Mouse (Mus musculus): Measurements from ENCODE around the gene Dgkq. TPM values are rescaled to one million over a fixed set of nuclear protein-coding genes. Genes with fewer than 3 reads are reported as not detected.
A peak's percentile ranks its signal among the peaks of the same experiment; 100 is the strongest.
"Not testable (repeated sequence)": the region's sequence is repeated elsewhere in the genome, so short reads cannot be mapped to it uniquely, and the experiment has no call there.

Dgkq gene
- polyA plus RNA-seq, 1 experiment from 2014 or later: 11.3 TPM

DNA sequence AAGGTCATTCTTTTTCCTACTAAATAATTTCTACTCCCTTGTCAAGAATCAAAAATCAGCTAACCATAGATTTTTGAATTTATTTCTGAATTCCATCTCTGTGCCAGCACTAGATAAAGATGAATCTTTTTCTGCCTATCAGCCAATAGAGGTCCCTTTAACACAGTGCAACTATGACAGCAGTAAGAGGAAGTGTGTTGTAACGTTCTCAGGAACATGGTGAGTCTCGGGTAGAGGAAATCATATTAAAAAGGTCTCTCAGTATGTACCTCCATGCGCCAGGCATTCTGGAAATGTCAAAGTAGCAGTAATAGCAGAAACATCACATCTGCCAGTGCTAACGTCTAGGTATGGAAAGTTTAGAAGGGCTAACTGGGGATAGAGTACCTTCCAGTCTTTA, 33.3 kb downstream of the Dgkq start:
- no peak overlapping the region for H3K4me3 ChIP-seq (ENCODE audit: low read length)
- no peak overlapping the region for H3K9ac ChIP-seq (ENCODE audit: low read depth, low read length)
- no peak for ATAC-seq
- WGBS: 63% methylated on average over 4 of the region's 4 CpGs
- no peak overlapping the region for H3K27ac ChIP-seq (ENCODE audit: low read length)
- H3K36me3 ChIP-seq (ENCODE audit: control insufficient read depth, insufficient read depth, low read length): 0 out of 2 replicates have a peak, but pooled peaks cover 2% of the 10 kb centered on the region
- H3K27me3 ChIP-seq (replicated peaks; ENCODE audit: control insufficient read depth, insufficient read depth, low read length): no peaks in the 10 kb centered on the region
- H3K4me1 ChIP-seq (ENCODE audit: control insufficient read depth, insufficient read depth, low read length): no peaks in the 10 kb centered on the region
- no peaks in the 10 kb centered on the region for H3K9me3 ChIP-seq (ENCODE audit: control insufficient read depth, low read length)
- H3K4me2 ChIP-seq (ENCODE audit: low read depth, low read length): no peak overlapping the region

DNA sequence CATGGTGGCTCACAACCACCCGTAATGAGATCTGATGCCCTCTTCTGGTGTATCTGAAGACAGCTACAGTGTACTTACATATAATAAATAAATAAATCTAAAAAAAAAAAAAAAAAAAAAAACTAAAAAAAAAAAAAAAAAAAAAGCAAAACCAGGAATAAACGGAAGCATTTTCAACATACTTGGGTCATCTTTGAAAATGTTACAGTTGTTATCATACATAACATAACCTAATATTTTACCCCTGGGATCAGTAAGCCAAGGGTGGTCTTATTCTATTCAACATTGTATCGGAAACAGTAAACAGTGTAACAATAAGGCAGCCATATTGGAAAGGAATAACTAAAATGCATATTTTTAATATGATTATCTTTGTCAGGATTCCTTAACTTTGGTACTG, 35.4 kb downstream of the Dgkq start:
- not testable (repeated sequence) for ATAC-seq; H3K4me3 ChIP-seq (ENCODE audit: low read length); H3K9ac ChIP-seq (ENCODE audit: low read depth, low read length); H3K9me3 ChIP-seq (ENCODE audit: control insufficient read depth, low read length); H3K4me1 ChIP-seq (ENCODE audit: control insufficient read depth, insufficient read depth, low read length); H3K27me3 ChIP-seq (replicated peaks; ENCODE audit: control insufficient read depth, insufficient read depth, low read length); H3K36me3 ChIP-seq (ENCODE audit: control insufficient read depth, insufficient read depth, low read length); H3K4me2 ChIP-seq (ENCODE audit: low read depth, low read length); H3K27ac ChIP-seq (ENCODE audit: low read length)
- 90% methylated on average over 2 of the region's 3 CpGs for WGBS

DNA sequence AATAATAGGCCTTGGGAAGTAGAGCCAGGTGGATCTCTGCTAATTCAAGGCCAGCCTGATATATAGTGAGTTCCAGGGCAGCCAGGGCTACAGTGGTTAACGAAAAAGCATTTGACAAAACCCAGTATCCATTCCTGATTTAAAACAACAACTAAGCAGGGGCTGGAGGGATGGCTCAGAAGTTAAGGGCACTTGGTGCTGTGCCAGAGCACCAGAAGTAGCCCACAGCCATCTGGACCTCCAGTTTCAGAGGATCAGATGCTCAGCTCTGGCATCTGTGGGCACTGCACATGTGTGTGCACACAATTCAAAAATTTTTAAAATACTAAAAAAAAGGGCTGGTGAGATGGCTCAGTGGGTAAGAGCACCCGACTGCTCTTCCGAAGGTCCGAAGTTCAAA, 35.8 kb downstream of the Dgkq start:
- Histone ChIP-seq H3K4me1 (ENCODE audit: control insufficient read depth, insufficient read depth, low read length) (peaks cover 2% of the 10 kb centered on the region; the same call in 1 of the 2 replicates), H3K4me3 (ENCODE audit: low read length) (no peak overlapping the region), H3K36me3 (ENCODE audit: control insufficient read depth, insufficient read depth, low read length) (no peaks in the 10 kb centered on the region), H3K4me2 (ENCODE audit: low read depth, low read length) (no peak overlapping the region), H3K9me3 (ENCODE audit: control insufficient read depth, low read length) (no peaks in the 10 kb centered on the region), H3K27ac (ENCODE audit: low read length) (no peak overlapping the region), H3K27me3 (replicated peaks; ENCODE audit: control insufficient read depth, insufficient read depth, low read length) (no peaks in the 10 kb centered on the region), H3K9ac (ENCODE audit: low read depth, low read length) (no peak overlapping the region)
- no peak for ATAC-seq
- 85% methylated on average over 4 of the region's 4 CpGs for WGBS

DNA sequence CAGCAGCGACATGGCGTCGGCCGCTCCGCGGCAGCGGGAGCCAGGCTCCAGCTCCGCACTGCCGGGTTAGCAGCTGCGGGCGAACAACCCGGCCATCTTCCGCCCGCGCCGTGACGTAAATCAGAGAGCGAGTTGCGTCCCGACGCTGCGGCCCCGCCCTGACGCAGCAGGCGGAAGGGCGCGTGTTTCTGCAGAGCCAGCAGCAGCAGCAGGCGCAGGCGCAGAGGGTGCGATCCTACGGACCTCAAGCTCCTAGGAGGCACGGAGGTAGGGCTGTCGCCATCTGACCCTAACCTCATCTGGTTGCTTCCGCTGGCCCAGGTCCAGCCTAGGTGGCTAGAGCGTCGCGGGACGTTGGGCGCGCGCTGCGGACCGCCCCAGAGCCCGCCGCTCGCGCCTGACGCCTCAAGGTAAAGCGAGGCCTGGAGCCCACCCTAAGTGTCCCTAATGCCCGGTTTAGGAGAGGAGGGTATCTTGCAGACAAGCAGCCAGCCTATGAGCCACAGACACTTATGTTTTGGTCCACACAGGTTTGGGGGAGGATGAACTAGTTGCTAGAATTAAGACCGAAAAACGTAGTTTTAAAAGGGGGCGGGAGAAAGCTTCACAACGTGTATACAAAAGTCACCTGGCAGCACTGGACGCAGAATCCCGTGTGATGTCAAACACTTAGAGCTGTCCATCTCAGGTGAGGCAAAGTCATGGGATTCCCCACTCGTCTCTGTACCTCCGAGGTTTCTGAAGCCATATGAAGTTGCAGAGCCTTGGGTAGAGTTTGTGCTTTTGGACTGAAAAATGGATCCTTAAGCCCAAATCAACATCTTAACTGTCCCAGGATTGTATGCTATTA, 39.6 kb downstream of the Dgkq start, which contains the start of the genes Gak and Tmem175:
Gak (minus strand) TSS at position 122 of the 850 bp plus-strand sequence.
Tmem175 (plus strand) TSS at position 137 of the 850 bp plus-strand sequence.
- no peaks in the 10 kb centered on the region for H3K27me3 ChIP-seq (replicated peaks; ENCODE audit: control insufficient read depth, insufficient read depth, low read length)
- peak within 1 kb of the TSS; percentile 99 for H3K9ac ChIP-seq (ENCODE audit: low read depth, low read length)
- peak within 1 kb of the TSS; percentile 92 for H3K27ac ChIP-seq (ENCODE audit: low read length)
- H3K9me3 ChIP-seq (ENCODE audit: control insufficient read depth, low read length): no peaks in the 10 kb centered on the region
- peak within 1 kb of the TSS; percentile 70 for H3K4me2 ChIP-seq (ENCODE audit: low read depth, low read length)
- WGBS: under 1% methylated on average over 58 of the region's 58 CpGs
- no peaks in the 10 kb centered on the region for H3K36me3 ChIP-seq (ENCODE audit: control insufficient read depth, insufficient read depth, low read length)
- H3K4me1 ChIP-seq (ENCODE audit: control insufficient read depth, insufficient read depth, low read length): peaks cover 18% of the 10 kb centered on the region
- H3K4me3 ChIP-seq (ENCODE audit: low read length): peak within 1 kb of the TSS; percentile 97
- peak; percentile 96 for ATAC-seq

DNA sequence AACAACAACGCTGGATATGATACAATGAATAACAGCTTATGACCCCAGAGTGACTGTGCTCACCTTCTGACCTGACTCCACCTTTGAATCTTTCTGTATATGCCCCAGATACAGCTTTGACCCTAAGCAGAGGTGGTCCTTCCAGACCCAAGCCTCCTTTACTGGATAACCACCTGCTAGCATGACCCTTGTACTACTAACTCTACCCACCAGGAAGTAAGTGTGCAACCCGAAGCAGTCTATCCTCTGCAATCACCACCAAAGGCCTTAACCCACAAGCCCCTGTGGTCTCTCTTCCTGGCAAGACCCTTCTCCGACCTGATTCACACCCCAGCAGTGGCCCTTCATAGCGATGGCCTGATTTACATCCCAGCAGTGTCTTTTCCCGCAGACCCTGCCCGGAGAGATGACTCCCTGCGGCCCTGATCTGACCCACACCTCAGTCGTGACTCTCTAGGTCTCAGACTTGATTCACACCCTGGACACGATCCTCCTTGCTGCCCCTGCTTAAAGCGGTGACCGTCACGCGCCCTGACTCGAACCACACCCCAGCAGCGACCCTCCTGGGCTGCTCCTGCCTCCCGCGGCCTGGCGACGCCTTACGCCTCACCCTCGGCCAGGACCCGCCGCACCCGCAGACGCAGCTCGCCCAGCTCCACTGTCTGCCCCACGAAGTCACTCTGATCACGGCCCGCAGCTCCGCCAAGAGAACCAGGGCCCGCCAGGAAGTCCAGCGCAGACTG, 40.4 kb downstream of the Dgkq start:
- WGBS: 2% methylated on average over 32 of the region's 32 CpGs
- H3K9ac ChIP-seq (ENCODE audit: low read depth, low read length): peak overlapping the region; percentile 99
- peak overlapping the region; percentile 57 for H3K4me2 ChIP-seq (ENCODE audit: low read depth, low read length)
- peak; percentile 87 for ATAC-seq
- no peaks in the 10 kb centered on the region for H3K9me3 ChIP-seq (ENCODE audit: control insufficient read depth, low read length)
- no peaks in the 10 kb centered on the region for H3K36me3 ChIP-seq (ENCODE audit: control insufficient read depth, insufficient read depth, low read length)
- H3K4me3 ChIP-seq (ENCODE audit: low read length): peak overlapping the region; percentile 97
- H3K27ac ChIP-seq (ENCODE audit: low read length): peak overlapping the region; percentile 92
- H3K27me3 ChIP-seq (replicated peaks; ENCODE audit: control insufficient read depth, insufficient read depth, low read length): no peaks in the 10 kb centered on the region
- peaks cover 18% of the 10 kb centered on the region for H3K4me1 ChIP-seq (ENCODE audit: control insufficient read depth, insufficient read depth, low read length)

DNA sequence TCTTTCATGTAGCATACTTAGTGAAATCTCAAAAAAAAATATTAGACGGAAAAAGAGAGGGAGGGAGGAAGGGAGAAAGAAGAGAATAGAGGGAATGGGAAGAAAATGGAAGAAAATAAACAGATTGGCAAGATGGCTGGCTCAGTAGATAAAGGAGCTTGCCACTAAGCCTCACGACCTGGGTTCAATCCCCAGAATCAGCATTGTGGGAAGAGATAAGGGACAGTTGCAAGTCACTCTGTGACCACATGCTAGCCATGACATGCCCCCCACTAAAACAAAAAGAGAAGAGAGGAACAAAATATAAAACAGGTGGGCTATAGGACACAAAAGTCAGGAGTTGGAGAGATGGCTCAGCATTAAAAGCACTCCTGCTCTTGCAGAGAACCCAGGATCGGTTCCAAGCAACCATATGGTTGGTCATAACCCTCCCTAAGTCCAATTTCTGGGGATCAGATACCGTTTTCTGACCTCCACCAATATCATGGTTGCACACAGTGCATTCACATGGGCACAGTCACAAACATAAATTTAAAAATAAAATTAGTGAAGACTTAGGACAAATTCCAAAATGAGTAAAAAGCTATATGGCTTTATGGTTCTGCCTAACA, 43.3 kb downstream of the Dgkq start:
- Histone ChIP-seq H3K27me3 (replicated peaks; ENCODE audit: control insufficient read depth, insufficient read depth, low read length) (no peaks in the 10 kb centered on the region), H3K36me3 (ENCODE audit: control insufficient read depth, insufficient read depth, low read length) (0 out of 2 replicates have a peak, but pooled peaks cover 6% of the 10 kb centered on the region), H3K9me3 (ENCODE audit: control insufficient read depth, low read length) (no peaks in the 10 kb centered on the region), H3K27ac (ENCODE audit: low read length) (no peak overlapping the region), H3K9ac (ENCODE audit: low read depth, low read length) (no peak overlapping the region), H3K4me2 (ENCODE audit: low read depth, low read length) (no peak overlapping the region), H3K4me1 (ENCODE audit: control insufficient read depth, insufficient read depth, low read length) (peaks cover 18% of the 10 kb centered on the region), H3K4me3 (ENCODE audit: low read length) (no peak overlapping the region)
- no peak for ATAC-seq
- WGBS: 81% methylated on average over 4 of the region's 4 CpGs

DNA sequence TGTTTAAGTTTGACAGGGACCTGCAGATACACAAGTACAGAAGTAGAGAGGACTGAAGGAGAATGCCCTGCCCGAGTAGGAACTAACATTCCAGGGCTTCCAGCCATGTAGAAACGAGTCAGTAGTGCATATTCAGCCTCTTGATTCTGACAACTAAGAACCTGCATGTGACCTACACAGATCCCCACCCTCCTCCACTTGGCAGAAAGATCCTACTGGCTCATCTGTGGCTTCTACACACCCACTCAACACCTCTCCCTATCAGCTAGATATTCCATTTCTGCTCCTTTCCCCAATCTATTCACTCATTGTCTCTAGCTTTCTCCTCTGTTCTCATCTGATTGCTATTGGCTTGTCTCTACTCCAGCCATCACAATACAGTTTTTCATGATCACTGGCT, 47.6 kb downstream of the Dgkq start:
- no peaks in the 10 kb centered on the region for H3K27me3 ChIP-seq (replicated peaks; ENCODE audit: control insufficient read depth, insufficient read depth, low read length)
- H3K9me3 ChIP-seq (ENCODE audit: control insufficient read depth, low read length): no peaks in the 10 kb centered on the region
- ATAC-seq: no peak
- 72% methylated on average over 2 of the region's 2 CpGs for WGBS
- no peak overlapping the region for H3K27ac ChIP-seq (ENCODE audit: low read length)
- no peak overlapping the region for H3K4me3 ChIP-seq (ENCODE audit: low read length)
- H3K9ac ChIP-seq (ENCODE audit: low read depth, low read length): no peak overlapping the region
- 0 out of 2 replicates have a peak, but pooled peaks cover 10% of the 10 kb centered on the region for H3K36me3 ChIP-seq (ENCODE audit: control insufficient read depth, insufficient read depth, low read length)
- H3K4me2 ChIP-seq (ENCODE audit: low read depth, low read length): no peak overlapping the region
- H3K4me1 ChIP-seq (ENCODE audit: control insufficient read depth, insufficient read depth, low read length): no peaks in the 10 kb centered on the region; the same call in 1 of the 2 replicates

DNA sequence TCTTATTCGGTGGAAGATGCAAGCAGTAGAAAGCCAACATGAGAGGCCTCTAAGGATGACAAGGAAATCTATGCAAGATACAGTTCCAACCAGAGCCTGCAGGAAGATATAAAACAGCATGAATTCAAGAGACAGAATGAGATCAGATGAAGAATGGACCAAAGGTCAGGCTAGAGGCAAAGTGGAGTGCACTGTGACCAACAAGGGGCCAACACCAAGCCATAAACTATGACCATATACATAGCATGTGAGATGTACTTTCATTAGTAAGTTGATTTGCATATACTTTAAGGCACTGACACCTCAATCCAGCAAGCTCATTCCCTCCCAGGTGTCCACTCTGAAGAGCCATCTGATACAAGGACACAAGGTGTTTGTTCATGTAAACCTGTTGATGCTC, 59.0 kb downstream of the Dgkq start:
- H3K27ac ChIP-seq (ENCODE audit: low read length): peak overlapping the region; percentile 2; the same call in 1 of the 2 replicates
- no peak overlapping the region for H3K4me3 ChIP-seq (ENCODE audit: low read length)
- peak; percentile 56; the same call in 1 of the 2 replicates for ATAC-seq
- H3K9me3 ChIP-seq (ENCODE audit: control insufficient read depth, low read length): no peaks in the 10 kb centered on the region
- no peaks in the 10 kb centered on the region for H3K27me3 ChIP-seq (replicated peaks; ENCODE audit: control insufficient read depth, insufficient read depth, low read length)
- H3K9ac ChIP-seq (ENCODE audit: low read depth, low read length): no peak overlapping the region
- H3K36me3 ChIP-seq (ENCODE audit: control insufficient read depth, insufficient read depth, low read length): peaks cover 32% of the 10 kb centered on the region
- no peak overlapping the region for H3K4me2 ChIP-seq (ENCODE audit: low read depth, low read length)
- WGBS: 86% methylated on average over 1 of the region's 1 CpGs
- H3K4me1 ChIP-seq (ENCODE audit: control insufficient read depth, insufficient read depth, low read length): no peaks in the 10 kb centered on the region

DNA sequence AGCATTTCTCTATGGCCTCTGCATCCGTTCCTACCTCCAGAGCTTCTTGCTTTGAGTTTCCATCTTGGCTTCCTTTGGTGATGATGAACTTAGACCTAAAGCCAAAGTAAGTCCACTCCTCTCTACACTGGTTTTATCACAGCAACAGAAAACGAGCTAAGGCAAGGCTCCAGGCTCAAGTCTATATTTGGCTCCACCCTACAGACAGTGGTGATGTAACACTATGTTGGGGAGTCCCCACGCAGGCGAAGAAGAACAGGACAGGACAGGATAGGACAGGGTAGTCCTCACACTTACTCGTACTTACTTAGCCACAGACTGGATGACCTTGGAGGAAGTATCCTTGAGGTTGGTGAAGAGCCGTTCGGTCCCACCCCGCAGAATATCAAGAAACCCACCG, 66.9 kb downstream of the Dgkq start:
- H3K9me3 ChIP-seq (ENCODE audit: control insufficient read depth, low read length): no peaks in the 10 kb centered on the region
- no peak overlapping the region for H3K27ac ChIP-seq (ENCODE audit: low read length)
- H3K27me3 ChIP-seq (replicated peaks; ENCODE audit: control insufficient read depth, insufficient read depth, low read length): no peaks in the 10 kb centered on the region
- H3K9ac ChIP-seq (ENCODE audit: low read depth, low read length): no peak overlapping the region
- no peaks in the 10 kb centered on the region for H3K4me1 ChIP-seq (ENCODE audit: control insufficient read depth, insufficient read depth, low read length)
- no peak overlapping the region for H3K4me3 ChIP-seq (ENCODE audit: low read length)
- WGBS: 94% methylated on average over 9 of the region's 9 CpGs
- H3K4me2 ChIP-seq (ENCODE audit: low read depth, low read length): no peak overlapping the region
- H3K36me3 ChIP-seq (ENCODE audit: control insufficient read depth, insufficient read depth, low read length): peaks cover 40% of the 10 kb centered on the region
- ATAC-seq: no peak
